Mouse (Mus musculus) testis, adult 2 months (tissue): ENCODE measurements around the gene Slc24a5.

ENCODE experiments used
- CTCF ChIP-seq: fragments of 200-500 bp; IDR thresholded peaks from 2 replicates; pipeline ENCODE4 v1.5.1; 2012; ENCODE audit warnings: low read depth, mild to moderate bottlenecking, inconsistent platforms, low read length, moderate library complexity; ENCODE audit not compliant: control insufficient read depth, insufficient read depth, insufficient replicate concordance
- POLR2A ChIP-seq: fragments of 200-500 bp; IDR thresholded peaks from 2 replicates; pipeline ENCODE4 v1.6.1; 2012; ENCODE audit warnings: low read depth, mild to moderate bottlenecking, inconsistent platforms, low read length, moderate library complexity; ENCODE audit not compliant: control insufficient read depth

GRCm38 (mm10) chr2:125030591-125030990, 37.3 kb upstream of the Slc24a5 start:
- TF ChIP-seq CTCF = no peak
- no peak for TF ChIP-seq POLR2A
